In the genomic region with DNA sequence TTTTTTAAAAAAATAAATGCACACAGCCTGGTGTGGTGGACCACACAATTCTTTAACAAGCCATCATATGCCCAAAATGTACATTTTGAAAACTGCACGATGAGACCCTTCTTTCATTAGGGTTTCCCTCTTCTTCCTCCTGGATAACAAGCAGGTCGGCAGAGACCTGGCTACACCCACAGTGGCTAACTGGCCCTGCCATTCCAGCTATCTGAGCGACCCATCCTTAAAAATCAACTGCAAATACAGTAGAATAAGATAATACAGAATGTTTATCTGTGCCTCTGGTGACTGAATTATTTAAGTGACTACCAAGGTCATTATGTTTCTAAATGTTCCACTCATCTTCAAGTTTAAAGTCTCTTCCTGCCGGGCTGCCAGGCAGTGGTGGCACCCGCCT, we compare ENCODE assay signal across 10 mouse cellular contexts. TPM values are rescaled to one million over a fixed set of nuclear protein-coding genes. Genes with fewer than 3 reads are reported as not detected.
DNase-seq lines count a peak whose midpoint lies in the region; ATAC-seq and TF ChIP-seq lines count a peak whose summit lies in the region.
"Had no signal": no experiment of that assay in that cellular context is flagged by ENCODE, and none has a peak within 500 bp of the region (broad histone marks: within the 10 kb centered on the region; RNA-seq: fewer than 3 reads in every experiment).

No protein-coding gene starts in this region.

- no peak for TF ChIP-seq CTCF in left cerebral cortex, adult 2 months (IDR thresholded peaks at IDR 0.05)

- H3K27ac ChIP-seq in left cerebral cortex, adult 2 months, result no peak overlapping the region
- H3K27ac ChIP-seq in limb, embryonic 12.5 days, result 0 out of 2 replicates have a peak overlapping the region, but pooled peaks have one; percentile 97
- 0 out of 2 replicates have a peak overlapping the region, but pooled peaks have one; percentile 95 for H3K27ac ChIP-seq in neural tube, embryonic 13.5 days (replicated peaks)

- peaks cover 27% of the 10 kb centered on the region for H3K4me1 ChIP-seq in limb, embryonic 12.5 days (replicated peaks)
- H3K4me1 ChIP-seq in neural tube, embryonic 13.5 days (replicated peaks), result peaks cover 32% of the 10 kb centered on the region

- peak overlapping the region; percentile 72; the same call in 1 of the 2 replicates for H3K4me3 ChIP-seq in left cerebral cortex, adult 2 months
- peak overlapping the region; percentile 91 for H3K4me3 ChIP-seq in limb, embryonic 12.5 days (replicated peaks)
- H3K4me3 ChIP-seq in neural tube, embryonic 13.5 days, result peak overlapping the region; percentile 68

- 0 out of 2 replicates have a peak, but pooled peaks have one; percentile 41 for ATAC-seq in erythroid progenitor cell, adult 5-6 weeks (replicated peaks; ENCODE audit: low FRiP score, poor library complexity, severe bottlenecking)
- no peak for ATAC-seq in limb, embryonic 12.5 days (ENCODE audit: insufficient number of reproducible peaks, insufficient read depth, low FRiP score, low TSS enrichment, low read depth)
- no peak for ATAC-seq in neural tube, embryonic 13.5 days (ENCODE audit: low read depth)

- DNase-seq in left cerebral cortex, adult 2 months (ENCODE audit: extremely low spot score in 1 of 2, low spot score in 2 of 2), result no peak
- no peak for DNase-seq in left cerebral cortex, postnatal 10 days (ENCODE audit: extremely low spot score in 1 of 2, low spot score in 2 of 2)
- no peak for DNase-seq in embryo, embryonic 11 days
- no peak for DNase-seq in right cerebral cortex, postnatal 25 days
- DNase-seq in layer of hippocampus, adult 9-11 months, result no peak
- DNase-seq: cerebellum, postnatal 25 days; kidney, postnatal 4 days had no signal

- intact Hi-C loops in left cerebral cortex, adult 2 months (cut with DNase I), result loop anchor here (5.0 kb wide), 1 partner anchor 40 kb away; no protein-coding TSS in a partner anchor
- intact Hi-C loops in left cerebral cortex, postnatal 10 days (cut with DNase I), result loop anchor here (5.0 kb wide), 1 partner anchor 45 kb away; no protein-coding TSS in a partner anchor

- no peaks in the 10 kb centered on the region for H3K27me3 ChIP-seq in limb, embryonic 12.5 days
- no peaks in the 10 kb centered on the region; the same call in 1 of the 2 replicates for H3K27me3 ChIP-seq in neural tube, embryonic 13.5 days

- peaks cover 14% of the 10 kb centered on the region; the same call in 1 of the 2 replicates for H3K36me3 ChIP-seq in limb, embryonic 12.5 days
- no peaks in the 10 kb centered on the region for H3K36me3 ChIP-seq in neural tube, embryonic 13.5 days

- H3K4me2 ChIP-seq in limb, embryonic 12.5 days, result peak overlapping the region; percentile 62
- H3K4me2 ChIP-seq in neural tube, embryonic 13.5 days, result peak overlapping the region; percentile 75

- WGBS in limb, embryonic 12.5 days, result 53% methylated on average over 5 of the region's 5 CpGs
- WGBS in neural tube, embryonic 13.5 days, result 57% methylated on average over 5 of the region's 5 CpGs

- no peaks in the 10 kb centered on the region for H3K9me3 ChIP-seq in limb, embryonic 12.5 days
- H3K9me3 ChIP-seq in neural tube, embryonic 13.5 days, result no peaks in the 10 kb centered on the region

- H3K9ac ChIP-seq in limb, embryonic 12.5 days (replicated peaks), result peak overlapping the region; percentile 91; the same call in 1 of the 2 replicates
- peak overlapping the region; percentile 88 for H3K9ac ChIP-seq in neural tube, embryonic 13.5 days

RNA-seq across cellular contexts. Expression of gene Uck2, which starts 2.4 kb away (rescaled TPM):
- 10 to 100 TPM; 30.9 to 42.1 TPM for total RNA-seq in left cerebral cortex, adult 2 months (2021)
- 10 to 100 TPM; 76.6 to 78.0 TPM for total RNA-seq in left cerebral cortex, postnatal 10 days (2021)
- 17.7 and 24.7 TPM in 2 replicates for total RNA-seq in erythroid progenitor cell, adult 5-6 weeks (2015; ENCODE audit: low replicate concordance)
- total RNA-seq in erythroid progenitor cell, adult 5-6 weeks (2017; ENCODE audit: low replicate concordance), result 10.4 and 24.8 TPM in 2 replicates
- 119 and 133 TPM in 2 replicates for polyA plus RNA-seq in limb, embryonic 12.5 days (2016; fragmentation: Nextera tagmentation; extraction: Ambion mirVana)
- polyA plus RNA-seq in neural tube, embryonic 13.5 days (2015; fragmentation: Nextera tagmentation; extraction: Ambion mirVana), result 66.3 and 69.0 TPM in 2 replicates

RNA-seq across cellular contexts. Expression of gene Tmco1, which starts 25.4 kb away (rescaled TPM):
- 10 to 100 TPM; 43.2 to 50.3 TPM for total RNA-seq in left cerebral cortex, adult 2 months (2021)
- 10 to 100 TPM; 40.3 to 42.0 TPM for total RNA-seq in left cerebral cortex, postnatal 10 days (2021)
- total RNA-seq in erythroid progenitor cell, adult 5-6 weeks (2015; ENCODE audit: low replicate concordance), result 70.0 and 132 TPM in 2 replicates
- 78.2 and 81.5 TPM in 2 replicates for total RNA-seq in erythroid progenitor cell, adult 5-6 weeks (2017; ENCODE audit: low replicate concordance)
- polyA plus RNA-seq in limb, embryonic 12.5 days (2016; fragmentation: Nextera tagmentation; extraction: Ambion mirVana), result 63.5 and 64.4 TPM in 2 replicates
- polyA plus RNA-seq in neural tube, embryonic 13.5 days (2015; fragmentation: Nextera tagmentation; extraction: Ambion mirVana), result 80.0 and 81.1 TPM in 2 replicates
